Mouse (Mus musculus): ENCODE measurements around the gene Izumo1. TPM values are rescaled to one million over a fixed set of nuclear protein-coding genes. Genes with fewer than 3 reads are reported as not detected.
A peak's percentile ranks its signal among the peaks of the same experiment; 100 is the strongest.

The Izumo1 gene
- polyA plus RNA-seq, 2 experiments, result 0.43 TPM; not detected in 1

DNA sequence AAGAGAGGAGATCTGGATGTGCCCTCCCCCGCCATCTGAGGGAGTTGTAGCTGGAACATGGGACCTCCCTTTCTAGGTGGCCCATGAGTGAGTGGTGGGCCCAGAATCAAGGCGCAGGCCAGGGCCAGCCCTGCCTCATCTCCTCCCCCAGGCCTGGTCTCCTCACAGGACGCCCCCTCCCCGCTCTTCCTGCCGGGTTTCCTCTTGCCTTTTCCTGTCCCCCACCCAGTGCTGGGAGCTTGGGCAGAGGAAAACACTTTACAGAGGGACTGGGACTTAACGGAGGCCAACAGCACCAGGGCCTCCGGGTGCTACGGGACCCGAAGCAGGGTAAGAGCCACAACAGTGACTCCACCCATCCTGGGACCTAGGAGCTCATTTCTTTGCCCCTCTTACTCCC lies 5.7 kb downstream of the Izumo1 start, which contains the start of gene Rasip1:
Gene Rasip1, plus strand, starts transcription at position 228 of the 400 bp plus-strand sequence.
- Histone ChIP-seq H3K9me3 (ENCODE audit: control insufficient read depth, low read length) (no peaks in the 10 kb centered on the region), H3K27me3 (ENCODE audit: control insufficient read depth, insufficient read depth, low read length) (no peaks in the 10 kb centered on the region), H3K9ac (ENCODE audit: low read depth, low read length, severe bottlenecking) (peak within 1 kb of the TSS; percentile 80), H3K27ac (replicated peaks; ENCODE audit: low read depth, low read length) (peak within 1 kb of the TSS; percentile 65; the same call in 1 of the 2 replicates), H3K4me3 (replicated peaks; ENCODE audit: low read length) (peak within 1 kb of the TSS; percentile 62), H3K4me2 (replicated peaks; ENCODE audit: low read depth, low read length, severe bottlenecking) (peak within 1 kb of the TSS; percentile 99), H3K4me1 (ENCODE audit: control insufficient read depth, insufficient read depth, low read length) (peaks cover 2% of the 10 kb centered on the region; the same call in 1 of the 2 replicates), H3K36me3 (ENCODE audit: control insufficient read depth, insufficient read depth, low read length) (no peaks in the 10 kb centered on the region)
- DNase-seq (ENCODE audit: low spot score), result no peak
- WGBS, result 77% methylated on average over 9 of the region's 9 CpGs
- no peak for TF ChIP-seq POLR2A (IDR thresholded peaks at IDR 0.05; ENCODE audit: borderline replicate concordance, extremely low read depth, insufficient read depth, insufficient read length)
- ATAC-seq (ENCODE audit: low FRiP score, low read depth), result no peak

DNA sequence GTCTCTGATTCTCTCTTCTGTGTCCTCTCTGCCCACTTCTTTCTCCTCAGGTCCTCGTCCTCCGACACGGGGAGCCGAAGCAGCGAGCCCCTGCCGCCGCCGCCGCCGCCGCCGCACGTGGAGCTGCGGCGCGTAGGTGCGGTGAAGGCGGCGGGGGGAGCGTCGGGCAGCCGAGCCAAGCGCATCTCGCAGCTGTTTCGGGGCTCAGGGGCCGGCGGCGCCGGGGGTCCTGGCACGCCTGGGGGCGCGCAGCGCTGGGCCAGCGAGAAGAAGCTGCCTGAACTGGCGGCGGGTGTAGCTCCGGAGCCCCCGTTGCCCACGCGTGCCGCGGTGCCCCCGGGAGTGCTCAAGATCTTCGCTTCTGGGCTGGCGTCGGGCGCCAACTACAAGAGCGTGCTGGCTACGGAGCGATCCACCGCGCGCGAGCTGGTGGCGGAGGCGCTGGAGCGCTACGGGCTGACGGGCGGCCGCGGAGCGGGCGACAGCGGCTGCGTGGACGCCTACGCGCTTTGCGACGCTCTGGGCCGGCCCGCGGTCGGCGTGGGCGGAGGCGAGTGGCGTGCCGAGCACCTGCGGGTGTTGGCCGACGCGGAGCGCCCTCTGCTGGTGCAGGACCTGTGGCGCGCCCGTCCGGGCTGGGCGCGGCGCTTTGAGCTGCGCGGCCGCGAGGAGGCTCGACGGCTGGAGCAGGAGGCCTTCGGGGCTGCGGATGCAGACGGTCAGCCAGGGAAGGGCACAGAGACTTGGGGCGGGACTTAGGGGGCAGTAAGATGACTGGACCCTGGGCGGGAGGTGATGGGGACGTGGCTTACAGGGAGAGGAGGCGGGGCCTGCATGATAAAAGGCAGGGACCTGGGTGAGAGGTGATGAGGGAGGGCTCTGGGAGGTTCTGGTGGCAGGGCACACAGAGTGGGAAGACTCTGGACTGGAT lies 7.0 kb downstream of the Izumo1 start:
- Histone ChIP-seq H3K27me3 (ENCODE audit: control insufficient read depth, insufficient read depth, low read length) (no peaks in the 10 kb centered on the region), H3K36me3 (ENCODE audit: control insufficient read depth, insufficient read depth, low read length) (no peaks in the 10 kb centered on the region)
- WGBS, result 2% methylated on average over 88 of the region's 105 CpGs

DNA sequence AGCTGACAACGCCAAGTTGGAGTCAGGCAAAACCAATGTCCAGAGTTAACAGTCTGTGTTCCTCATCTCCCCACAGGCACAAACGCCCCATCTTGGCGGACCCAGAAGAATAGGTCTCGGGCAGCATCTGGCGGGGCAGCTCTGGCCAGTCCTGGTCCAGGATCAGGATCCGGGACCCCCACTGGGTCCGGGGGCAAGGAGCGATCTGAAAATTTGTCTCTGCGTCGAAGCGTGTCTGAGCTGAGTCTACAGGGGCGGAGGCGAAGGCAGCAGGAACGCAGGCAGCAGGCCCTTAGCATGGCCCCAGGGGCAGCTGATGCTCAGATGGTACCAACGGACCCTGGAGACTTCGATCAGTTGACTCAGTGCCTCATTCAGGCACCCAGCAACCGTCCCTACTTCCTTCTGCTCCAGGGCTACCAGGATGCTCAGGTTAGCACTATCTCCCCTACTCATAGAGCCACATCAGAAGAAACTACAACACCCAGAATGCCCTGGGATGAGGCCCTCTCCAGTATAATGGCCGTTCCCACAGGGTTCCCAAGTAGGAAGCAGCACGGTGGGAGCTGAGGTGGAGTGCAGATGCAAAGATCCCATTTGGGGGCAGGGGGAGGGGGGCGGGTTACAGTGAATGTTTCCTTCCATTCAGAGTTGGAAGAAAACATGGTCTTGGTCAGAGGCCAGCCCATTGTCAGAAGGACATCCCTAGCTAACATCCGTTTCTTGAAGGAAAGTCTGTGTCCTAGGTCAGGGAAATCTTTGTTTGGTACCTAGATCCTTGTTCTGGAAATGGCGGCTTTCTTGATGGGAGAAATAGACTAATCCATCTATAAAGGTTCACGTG lies 8.7 kb downstream of the Izumo1 start:
- ATAC-seq (ENCODE audit: low FRiP score, low read depth) (no peak), DNase-seq (ENCODE audit: low spot score) (no peak)
- no peak for TF ChIP-seq POLR2A (IDR thresholded peaks at IDR 0.05; ENCODE audit: borderline replicate concordance, extremely low read depth, insufficient read depth, insufficient read length)
- Histone ChIP-seq H3K4me2 (replicated peaks; ENCODE audit: low read depth, low read length, severe bottlenecking) (0 out of 2 replicates have a peak overlapping the region, but pooled peaks have one; percentile 2), H3K9ac (ENCODE audit: low read depth, low read length, severe bottlenecking) (no peak overlapping the region), H3K9me3 (ENCODE audit: control insufficient read depth, low read length) (no peaks in the 10 kb centered on the region), H3K27ac (replicated peaks; ENCODE audit: low read depth, low read length) (no peak overlapping the region), H3K4me3 (replicated peaks; ENCODE audit: low read length) (no peak overlapping the region), H3K36me3 (ENCODE audit: control insufficient read depth, insufficient read depth, low read length) (no peaks in the 10 kb centered on the region), H3K27me3 (ENCODE audit: control insufficient read depth, insufficient read depth, low read length) (no peaks in the 10 kb centered on the region), H3K4me1 (ENCODE audit: control insufficient read depth, insufficient read depth, low read length) (peaks cover 6% of the 10 kb centered on the region; the same call in 1 of the 2 replicates)
- 72% methylated on average over 23 of the region's 23 CpGs for WGBS

More for the DNA sequence above, 7.0 kb downstream of the Izumo1 start:
- DNase-seq (ENCODE audit: low spot score), result peak; percentile 83
- Histone ChIP-seq H3K9ac (ENCODE audit: low read depth, low read length, severe bottlenecking) (peak overlapping the region; percentile 80), H3K4me1 (ENCODE audit: control insufficient read depth, insufficient read depth, low read length) (peaks cover 6% of the 10 kb centered on the region; the same call in 1 of the 2 replicates), H3K4me3 (replicated peaks; ENCODE audit: low read length) (peak overlapping the region; percentile 62), H3K9me3 (ENCODE audit: control insufficient read depth, low read length) (no peaks in the 10 kb centered on the region), H3K4me2 (replicated peaks; ENCODE audit: low read depth, low read length, severe bottlenecking) (peak overlapping the region; percentile 99), H3K27ac (replicated peaks; ENCODE audit: low read depth, low read length) (peak overlapping the region; percentile 65; the same call in 1 of the 2 replicates)
- TF ChIP-seq POLR2A (IDR thresholded peaks at IDR 0.05; ENCODE audit: borderline replicate concordance, extremely low read depth, insufficient read depth, insufficient read length), result 0 out of 2 replicates have a peak, but pooled peaks have one; percentile 61
- peak; percentile 86 for ATAC-seq (ENCODE audit: low FRiP score, low read depth)

DNA sequence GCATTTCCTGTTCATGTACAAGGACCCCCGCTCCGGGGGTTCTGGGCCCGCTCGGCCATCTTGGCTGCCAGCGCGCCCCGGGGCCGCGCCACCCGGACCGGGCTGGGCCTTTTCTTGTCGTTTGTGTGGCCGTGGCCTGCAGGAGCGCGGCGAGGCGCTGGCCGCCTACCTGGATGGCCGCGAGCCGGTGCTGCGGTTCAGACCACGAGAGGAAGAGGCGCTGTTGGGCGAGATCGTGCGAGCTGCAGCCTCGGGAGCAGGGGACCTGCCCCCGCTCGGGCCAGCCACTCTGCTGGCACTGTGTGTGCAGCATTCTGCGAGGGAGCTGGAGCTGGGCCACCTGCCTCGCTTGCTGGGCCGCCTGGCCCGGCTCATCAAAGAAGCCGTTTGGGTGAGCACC lies 10.9 kb downstream of the Izumo1 start:
- Histone ChIP-seq H3K27me3 (ENCODE audit: control insufficient read depth, insufficient read depth, low read length) (no peaks in the 10 kb centered on the region), H3K9me3 (ENCODE audit: control insufficient read depth, low read length) (no peaks in the 10 kb centered on the region), H3K36me3 (ENCODE audit: control insufficient read depth, insufficient read depth, low read length) (0 out of 2 replicates have a peak, but pooled peaks cover 7% of the 10 kb centered on the region), H3K4me3 (replicated peaks; ENCODE audit: low read length) (peak overlapping the region; percentile 24), H3K4me1 (ENCODE audit: control insufficient read depth, insufficient read depth, low read length) (peaks cover 6% of the 10 kb centered on the region; the same call in 1 of the 2 replicates), H3K9ac (ENCODE audit: low read depth, low read length, severe bottlenecking) (peak overlapping the region; percentile 59), H3K4me2 (replicated peaks; ENCODE audit: low read depth, low read length, severe bottlenecking) (peak overlapping the region; percentile 53), H3K27ac (replicated peaks; ENCODE audit: low read depth, low read length) (no peak overlapping the region)
- 0 out of 2 replicates have a peak, but pooled peaks have one; percentile 18 for ATAC-seq (ENCODE audit: low FRiP score, low read depth)
- WGBS, result 11% methylated on average over 29 of the region's 35 CpGs
- TF ChIP-seq POLR2A (IDR thresholded peaks at IDR 0.05; ENCODE audit: borderline replicate concordance, extremely low read depth, insufficient read depth, insufficient read length), result 0 out of 2 replicates have a peak, but pooled peaks have one; percentile 16
- no peak for DNase-seq (ENCODE audit: low spot score)

Data from limb, embryonic 14.5 days (tissue).